8 mouse cellular contexts compared by ENCODE assay signal in the genomic region with DNA sequence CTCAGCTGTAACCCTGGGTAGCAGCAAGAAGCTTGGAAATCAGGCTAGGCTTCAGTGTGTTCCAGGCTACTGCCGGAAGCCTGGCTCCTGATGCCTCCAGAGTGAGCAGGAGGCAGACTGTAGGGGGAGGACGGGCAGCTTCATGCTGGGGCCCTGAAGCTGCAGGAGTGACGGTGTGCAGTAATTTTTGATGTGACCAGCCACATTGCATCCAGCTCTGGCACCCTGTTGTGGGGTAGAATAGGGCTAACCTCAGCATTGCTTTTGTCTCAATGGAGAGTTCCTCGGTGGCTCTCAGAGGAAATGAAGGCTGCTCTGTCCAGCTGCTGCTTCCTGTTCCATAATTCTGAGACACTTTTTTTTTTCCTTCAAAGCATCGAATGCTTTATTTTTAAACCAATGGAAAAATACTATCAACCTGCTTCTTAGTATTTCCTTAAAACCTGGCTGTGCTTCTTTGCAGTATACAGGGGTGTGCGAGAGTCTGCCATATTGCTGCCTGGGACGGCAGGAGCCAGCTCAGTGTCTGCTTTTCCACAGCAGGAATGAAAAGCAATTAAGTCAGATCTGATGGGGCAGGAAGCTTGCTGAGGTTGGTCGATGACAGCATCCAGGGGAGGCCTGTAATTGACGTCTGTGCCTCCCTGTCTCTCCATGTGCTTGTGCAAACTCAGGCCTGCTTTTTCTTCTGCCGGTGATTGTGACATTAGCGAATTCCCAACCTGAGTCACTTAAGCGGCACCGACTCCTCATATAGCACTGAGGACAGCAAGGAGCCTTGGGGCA.
A peak's percentile ranks its signal among the peaks of the same experiment; 100 is the strongest.
DNase-seq lines count a peak whose midpoint lies in the region; ATAC-seq lines count a peak whose summit lies in the region.

No protein-coding gene starts in this region.

- H3K4me3 ChIP-seq in heart, embryonic 16.5 days (ENCODE audit: low read length), result no peak overlapping the region
- no peak overlapping the region for H3K4me3 ChIP-seq in hindbrain, embryonic 16.5 days (ENCODE audit: low read length)
- no peak overlapping the region for H3K4me3 ChIP-seq in midbrain, embryonic 12.5 days

- intact Hi-C loops in heart, postnatal 14 days (cut with DNase I), result no loop called here

- no peak for ATAC-seq in heart, embryonic 16.5 days (replicated peaks; ENCODE audit: extremely low read depth, insufficient read depth, low FRiP score)
- ATAC-seq in common myeloid progenitor, adult 5-6 weeks (replicated peaks; ENCODE audit: low read depth, poor library complexity, severe bottlenecking), result peak; percentile 47; the same call in 1 of the 2 replicates
- ATAC-seq in hindbrain, embryonic 16.5 days, result peak; percentile 76
- peak; percentile 48; the same call in 1 of the 2 replicates for ATAC-seq in midbrain, embryonic 12.5 days (ENCODE audit: low FRiP score, low read depth)
- no peak for ATAC-seq in inflammation-experienced regulatory T-cells, adult 6 months

- H3K9ac ChIP-seq in heart, embryonic 16.5 days (ENCODE audit: low read length), result no peak overlapping the region
- 0 out of 2 replicates have a peak overlapping the region, but pooled peaks have one; percentile 27 for H3K9ac ChIP-seq in hindbrain, embryonic 16.5 days (ENCODE audit: low read depth, low read length)
- H3K9ac ChIP-seq in midbrain, embryonic 12.5 days (replicated peaks), result no peak overlapping the region

- no peaks in the 10 kb centered on the region for H3K27me3 ChIP-seq in heart, embryonic 16.5 days (ENCODE audit: control insufficient read depth, insufficient read depth, low read length)
- no peaks in the 10 kb centered on the region for H3K27me3 ChIP-seq in hindbrain, embryonic 16.5 days (replicated peaks; ENCODE audit: control insufficient read depth, insufficient read depth, low read length)
- H3K27me3 ChIP-seq in midbrain, embryonic 12.5 days, result no peaks in the 10 kb centered on the region

- H3K36me3 ChIP-seq in heart, embryonic 16.5 days (ENCODE audit: control insufficient read depth, insufficient read depth), result no peaks in the 10 kb centered on the region
- H3K36me3 ChIP-seq in hindbrain, embryonic 16.5 days (ENCODE audit: control insufficient read depth, insufficient read depth, low read length), result no peaks in the 10 kb centered on the region
- H3K36me3 ChIP-seq in midbrain, embryonic 12.5 days, result no peaks in the 10 kb centered on the region

- 29% methylated on average over 13 of the region's 13 CpGs for WGBS in heart, embryonic 16.5 days
- 24% methylated on average over 13 of the region's 13 CpGs for WGBS in hindbrain, embryonic 16.5 days
- 30% methylated on average over 13 of the region's 13 CpGs for WGBS in midbrain, embryonic 12.5 days

- H3K9me3 ChIP-seq in heart, embryonic 16.5 days (replicated peaks; ENCODE audit: control insufficient read depth, low read length), result no peaks in the 10 kb centered on the region
- H3K9me3 ChIP-seq in hindbrain, embryonic 16.5 days (ENCODE audit: control insufficient read depth, low read length), result no peaks in the 10 kb centered on the region
- no peaks in the 10 kb centered on the region for H3K9me3 ChIP-seq in midbrain, embryonic 12.5 days

- peak overlapping the region; percentile 46; the same call in 1 of the 2 replicates for H3K27ac ChIP-seq in heart, embryonic 16.5 days (ENCODE audit: low read length)
- H3K27ac ChIP-seq in hindbrain, embryonic 16.5 days (ENCODE audit: low read depth, low read length), result peak overlapping the region; percentile 67
- H3K27ac ChIP-seq in midbrain, embryonic 12.5 days (replicated peaks), result peak overlapping the region; percentile 71

- no peak for DNase-seq in heart, postnatal 14 days
- DNase-seq in left cerebral cortex, adult 9 months (ENCODE audit: low spot score in 2 of 2), result no peak
- no peak for DNase-seq in ovary, postnatal 10 days (ENCODE audit: low spot score)

- no peak overlapping the region for H3K4me2 ChIP-seq in heart, embryonic 16.5 days (ENCODE audit: low read depth, low read length)
- no peak overlapping the region for H3K4me2 ChIP-seq in hindbrain, embryonic 16.5 days (ENCODE audit: low read length)
- H3K4me2 ChIP-seq in midbrain, embryonic 12.5 days (replicated peaks), result no peak overlapping the region

- H3K4me1 ChIP-seq in heart, embryonic 16.5 days (ENCODE audit: control insufficient read depth, insufficient read depth, low read length), result peaks cover 4% of the 10 kb centered on the region
- peaks cover 11% of the 10 kb centered on the region for H3K4me1 ChIP-seq in hindbrain, embryonic 16.5 days (ENCODE audit: control insufficient read depth, insufficient read depth, low read depth, low read length)
- peaks cover 16% of the 10 kb centered on the region for H3K4me1 ChIP-seq in midbrain, embryonic 12.5 days

Comparison
In these comparisons a context has a peak if more than half of its experiments do, and no peak if none do; other contexts are left out.
1. ATAC-seq: peak in common myeloid progenitor, adult 5-6 weeks (single experiment), hindbrain, embryonic 16.5 days (single experiment) and midbrain, embryonic 12.5 days (single experiment); none in heart, embryonic 16.5 days (single experiment) and inflammation-experienced regulatory T-cells, adult 6 months (single experiment).
2. Peak in every context shown above with its lines, with median percentiles within 50 percentile points of each other: H3K27ac ChIP-seq.